Mouse (Mus musculus) ES-E14 (cell line): ENCODE measurements around the gene Capzb.

Experiments used
- CHD2 ChIP-seq: IDR thresholded peaks from 2 replicates; pipeline ENCODE4 v1.6.1; 2014; ENCODE audit warnings: mild to moderate bottlenecking, low read depth, low read length, inconsistent platforms
- HCFC1 ChIP-seq: IDR thresholded peaks from 2 replicates; pipeline ENCODE4 v1.6.1; 2012; ENCODE audit warnings: low read length, inconsistent platforms, borderline replicate concordance; ENCODE audit not compliant: insufficient read depth
- ZC3H11A ChIP-seq: IDR thresholded peaks from 2 replicates; pipeline ENCODE4 v1.6.1; 2012; ENCODE audit warnings: low read depth, mild to moderate bottlenecking, inconsistent platforms, low read length, borderline replicate concordance

GRCm38 (mm10) chr4:139187930-139188329 lies 4.8 kb upstream of the Capzb start:
- TF ChIP-seq HCFC1 = no peak
- no peak for TF ChIP-seq CHD2
- no peak for TF ChIP-seq ZC3H11A
